Mouse (Mus musculus): ENCODE measurements around the gene Slc25a13. TPM values are rescaled to one million over a fixed set of nuclear protein-coding genes. Genes with fewer than 3 reads are reported as not detected.

Gene Slc25a13
- polyA plus RNA-seq, 1 experiment from 2014 or later: 55.2 TPM

DNA sequence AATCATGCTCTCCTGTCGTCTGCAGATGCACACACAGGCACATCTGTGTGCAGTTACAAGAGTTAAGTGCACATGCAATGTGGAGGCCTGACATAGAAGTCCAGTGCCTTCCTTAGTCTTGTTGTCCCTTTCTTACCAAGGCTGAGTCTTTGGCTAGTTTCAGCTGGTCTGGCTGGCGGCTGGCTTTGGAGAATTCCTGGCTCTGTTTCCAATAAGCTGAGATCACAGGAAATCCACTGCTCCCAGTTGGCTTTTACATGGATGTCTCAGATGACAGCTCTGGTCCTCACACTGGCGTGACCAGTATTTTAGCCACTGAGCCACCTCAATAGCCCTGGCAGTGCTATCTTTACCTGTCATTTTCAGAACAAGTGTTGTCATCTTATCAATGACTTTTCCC, 126.0 kb downstream of the Slc25a13 start:
- Histone ChIP-seq H3K36me3 (replicated peaks) (peaks cover 46% of the 10 kb centered on the region), H3K27ac (replicated peaks) (peak overlapping the region; percentile 26; the same call in 1 of the 2 replicates), H3K4me1 (peaks cover 6% of the 10 kb centered on the region), H3K9me3 (no peaks in the 10 kb centered on the region), H3K4me3 (no peak overlapping the region), H3K27me3 (replicated peaks; ENCODE audit: low read depth, poor library complexity, severe bottlenecking) (no peaks in the 10 kb centered on the region)
- 55% methylated on average over 3 of the region's 3 CpGs for whole genome bisulfite sequencing
- DNase-seq (ENCODE audit: low spot score): peak; percentile 25

DNA sequence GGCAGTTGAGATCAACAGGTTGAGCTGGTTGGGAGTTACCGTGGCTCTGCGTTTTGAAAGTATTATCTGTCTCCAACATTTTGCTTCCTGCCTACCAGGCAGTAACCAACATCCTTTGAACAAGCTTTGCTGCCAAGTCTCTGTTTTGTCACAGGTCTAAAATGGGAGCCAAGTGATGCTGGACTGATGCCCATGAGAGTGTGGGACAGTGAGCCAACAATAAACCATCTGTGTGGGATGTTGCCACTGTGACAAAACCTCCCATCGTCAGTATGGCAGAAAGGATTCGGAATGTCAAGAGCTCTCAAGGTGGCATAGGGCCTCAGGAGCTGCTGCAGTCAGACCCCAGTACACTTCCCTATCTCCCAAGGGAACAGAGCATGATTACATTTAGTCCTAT, 128.8 kb downstream of the Slc25a13 start:
- no peak overlapping the region for H3K27ac ChIP-seq (replicated peaks)
- H3K9me3 ChIP-seq: no peaks in the 10 kb centered on the region
- 91% methylated on average over 4 of the region's 4 CpGs for WGBS
- H3K27me3 ChIP-seq (replicated peaks; ENCODE audit: low read depth, poor library complexity, severe bottlenecking): no peaks in the 10 kb centered on the region
- peaks cover 42% of the 10 kb centered on the region for H3K36me3 ChIP-seq (replicated peaks)
- no peak for DNase-seq (ENCODE audit: low spot score)
- H3K4me1 ChIP-seq: peaks cover 6% of the 10 kb centered on the region
- H3K4me3 ChIP-seq: no peak overlapping the region

DNA sequence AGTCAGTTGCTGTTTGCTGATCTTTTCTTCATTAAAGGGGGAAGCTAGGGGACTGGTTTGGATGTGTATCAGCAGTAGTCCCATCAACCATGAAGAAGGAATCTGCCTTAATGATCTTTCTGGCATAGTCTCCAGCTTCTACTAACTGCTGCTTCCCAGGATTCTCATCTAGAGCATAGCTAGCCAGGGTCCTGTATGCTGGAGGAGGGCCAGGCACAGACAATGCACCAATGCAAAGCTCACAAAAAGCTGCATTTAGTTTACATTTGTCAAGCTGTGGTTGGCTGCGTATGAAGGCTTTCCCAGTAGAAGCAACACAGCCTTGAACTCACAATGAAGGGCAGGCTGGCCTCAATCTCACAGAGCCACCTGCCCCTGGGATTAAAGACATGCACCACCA, 136.5 kb downstream of the Slc25a13 start:
- no peak overlapping the region for H3K4me3 ChIP-seq
- 0 out of 2 replicates have a peak, but pooled peaks cover 5% of the 10 kb centered on the region for H3K9me3 ChIP-seq
- H3K36me3 ChIP-seq (replicated peaks): peaks cover 29% of the 10 kb centered on the region
- no peaks in the 10 kb centered on the region for H3K27me3 ChIP-seq (replicated peaks; ENCODE audit: low read depth, poor library complexity, severe bottlenecking)
- WGBS: 98% methylated on average over 1 of the region's 1 CpGs
- DNase-seq (ENCODE audit: low spot score): no peak
- no peak overlapping the region for H3K27ac ChIP-seq (replicated peaks)
- no peaks in the 10 kb centered on the region for H3K4me1 ChIP-seq

DNA sequence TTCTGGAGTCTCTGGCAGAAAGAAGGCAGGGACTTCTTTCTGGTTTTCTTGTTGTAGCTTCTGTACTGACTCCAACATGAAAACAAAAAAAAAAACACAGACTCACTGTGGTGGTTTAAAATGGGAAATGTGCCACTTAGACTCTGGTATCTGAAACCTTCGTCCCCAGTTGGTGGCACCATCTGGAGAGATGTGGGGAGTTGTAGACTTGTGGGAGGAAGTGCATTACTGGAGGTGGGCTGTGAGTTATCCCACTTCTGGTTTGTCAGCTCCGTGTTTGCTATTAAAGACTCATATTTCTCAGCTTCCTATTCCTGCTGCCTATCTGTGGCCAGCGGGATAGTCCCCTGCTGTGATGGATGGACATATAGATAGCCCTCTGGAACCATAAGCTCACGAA, 139.7 kb downstream of the Slc25a13 start:
- Histone ChIP-seq H3K36me3 (replicated peaks) (peaks cover 27% of the 10 kb centered on the region), H3K27ac (replicated peaks) (no peak overlapping the region), H3K9me3 (0 out of 2 replicates have a peak, but pooled peaks cover 5% of the 10 kb centered on the region), H3K4me3 (no peak overlapping the region), H3K27me3 (replicated peaks; ENCODE audit: low read depth, poor library complexity, severe bottlenecking) (no peaks in the 10 kb centered on the region), H3K4me1 (no peaks in the 10 kb centered on the region)
- WGBS: 85% methylated on average over 4 of the region's 4 CpGs
- DNase-seq (ENCODE audit: low spot score): no peak

DNA sequence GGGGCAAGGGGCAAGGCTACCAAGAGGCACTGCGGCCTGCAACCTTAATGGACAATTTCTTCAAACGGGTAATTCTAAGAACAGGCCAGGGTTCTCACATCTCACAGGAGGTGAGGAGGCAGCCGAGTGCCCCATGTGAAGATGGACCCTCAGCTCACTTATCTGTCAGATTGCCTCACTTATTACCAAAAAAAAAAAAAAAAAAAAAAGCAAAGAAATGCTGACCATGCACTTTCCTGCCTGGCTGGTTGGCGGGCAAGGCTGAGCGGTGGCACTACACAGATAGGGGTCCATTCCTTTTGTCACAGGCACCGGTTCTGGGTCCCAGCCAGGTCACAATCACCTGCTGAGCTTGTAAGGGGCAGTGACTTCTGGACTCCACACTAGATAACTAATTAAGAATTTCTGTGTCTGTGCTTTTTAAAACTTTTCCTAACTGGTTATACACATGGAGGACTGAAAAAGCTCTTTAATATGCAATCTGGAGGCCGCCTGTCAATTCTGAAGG, 141.0 kb downstream of the Slc25a13 start:
- no peak for DNase-seq (ENCODE audit: low spot score)
- H3K27ac ChIP-seq (replicated peaks): no peak overlapping the region
- H3K4me3 ChIP-seq: no peak overlapping the region
- no peaks in the 10 kb centered on the region for H3K27me3 ChIP-seq (replicated peaks; ENCODE audit: low read depth, poor library complexity, severe bottlenecking)
- peaks cover 27% of the 10 kb centered on the region for H3K36me3 ChIP-seq (replicated peaks)
- 91% methylated on average over 7 of the region's 7 CpGs for WGBS
- H3K4me1 ChIP-seq: 0 out of 2 replicates have a peak, but pooled peaks cover under 1% of the 10 kb centered on the region
- H3K9me3 ChIP-seq: 0 out of 2 replicates have a peak, but pooled peaks cover 5% of the 10 kb centered on the region

DNA sequence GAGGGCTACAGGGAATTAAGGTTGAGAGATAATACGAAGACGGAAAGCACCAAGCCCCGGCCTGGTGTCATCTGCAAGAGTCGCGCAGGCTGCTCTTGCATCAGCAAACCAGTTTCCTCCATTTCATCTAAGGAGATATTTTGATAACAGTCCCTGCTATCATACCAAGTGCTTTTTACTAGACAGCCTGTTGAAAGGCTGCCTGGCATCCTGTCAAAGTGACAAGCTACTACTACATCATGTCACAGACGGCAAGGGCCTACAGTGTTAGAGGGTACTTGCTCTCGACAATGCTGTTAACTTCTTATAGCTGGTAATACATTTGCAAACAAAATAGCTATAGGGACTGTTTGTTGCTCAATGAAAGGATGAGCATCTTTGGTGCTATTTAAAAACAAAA, 145.9 kb downstream of the Slc25a13 start:
- no peak for DNase-seq (ENCODE audit: low spot score)
- Histone ChIP-seq H3K9me3 (no peaks in the 10 kb centered on the region), H3K27me3 (replicated peaks; ENCODE audit: low read depth, poor library complexity, severe bottlenecking) (no peaks in the 10 kb centered on the region), H3K4me1 (peaks cover 12% of the 10 kb centered on the region), H3K4me3 (no peak overlapping the region), H3K27ac (replicated peaks) (no peak overlapping the region), H3K36me3 (replicated peaks) (peaks cover 11% of the 10 kb centered on the region)
- 82% methylated on average over 7 of the region's 7 CpGs for WGBS

DNA sequence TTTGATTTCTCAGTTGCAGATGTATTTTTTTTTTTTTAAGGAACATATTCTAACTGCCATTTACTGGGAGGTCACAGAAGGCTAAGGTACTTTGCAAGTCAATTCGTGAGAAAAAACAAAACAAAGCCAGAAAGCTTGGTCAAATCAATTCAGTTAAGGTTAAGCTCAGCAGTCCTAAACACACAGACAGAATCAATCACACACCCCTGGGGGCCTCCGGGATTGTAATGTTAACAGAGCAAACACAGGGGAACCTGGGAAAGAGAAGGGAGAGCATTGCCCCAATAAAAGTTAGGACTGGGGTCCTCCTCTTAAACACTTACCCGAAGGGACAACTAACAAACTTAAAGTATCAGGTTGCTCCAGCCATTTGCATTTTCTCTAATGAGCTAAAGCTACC, 147.0 kb downstream of the Slc25a13 start:
- WGBS: 13% methylated on average over 3 of the region's 3 CpGs
- Histone ChIP-seq H3K27me3 (replicated peaks; ENCODE audit: low read depth, poor library complexity, severe bottlenecking) (no peaks in the 10 kb centered on the region), H3K9me3 (no peaks in the 10 kb centered on the region), H3K4me3 (no peak overlapping the region), H3K4me1 (peaks cover 12% of the 10 kb centered on the region), H3K36me3 (replicated peaks) (peaks cover 17% of the 10 kb centered on the region), H3K27ac (replicated peaks) (no peak overlapping the region)
- DNase-seq (ENCODE audit: low spot score): no peak

DNA sequence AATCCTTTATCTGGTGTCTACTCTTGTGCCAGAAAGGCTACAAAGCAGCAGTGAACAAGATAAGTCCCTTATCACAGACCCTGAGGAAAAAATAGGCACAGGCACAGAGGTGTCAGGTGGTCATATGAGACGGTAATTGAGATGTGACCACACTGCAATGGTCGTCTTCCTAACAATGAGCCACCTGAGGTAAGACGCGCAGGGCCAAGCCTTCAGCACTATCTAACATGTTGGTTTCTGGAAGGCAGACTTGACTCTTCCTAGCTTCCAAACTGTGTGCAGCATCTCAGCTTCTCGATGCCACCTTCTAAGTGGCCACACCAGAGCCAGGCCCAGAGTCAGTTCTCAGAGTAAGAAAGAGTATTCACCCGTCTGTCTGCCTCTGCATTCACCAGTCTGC, 149.8 kb downstream of the Slc25a13 start:
- Histone ChIP-seq H3K27me3 (replicated peaks; ENCODE audit: low read depth, poor library complexity, severe bottlenecking) (no peaks in the 10 kb centered on the region), H3K27ac (replicated peaks) (no peak overlapping the region), H3K4me1 (peaks cover 12% of the 10 kb centered on the region), H3K9me3 (no peaks in the 10 kb centered on the region), H3K36me3 (replicated peaks) (peaks cover 12% of the 10 kb centered on the region), H3K4me3 (no peak overlapping the region)
- WGBS: 87% methylated on average over 6 of the region's 6 CpGs
- no peak for DNase-seq (ENCODE audit: low spot score)

DNA sequence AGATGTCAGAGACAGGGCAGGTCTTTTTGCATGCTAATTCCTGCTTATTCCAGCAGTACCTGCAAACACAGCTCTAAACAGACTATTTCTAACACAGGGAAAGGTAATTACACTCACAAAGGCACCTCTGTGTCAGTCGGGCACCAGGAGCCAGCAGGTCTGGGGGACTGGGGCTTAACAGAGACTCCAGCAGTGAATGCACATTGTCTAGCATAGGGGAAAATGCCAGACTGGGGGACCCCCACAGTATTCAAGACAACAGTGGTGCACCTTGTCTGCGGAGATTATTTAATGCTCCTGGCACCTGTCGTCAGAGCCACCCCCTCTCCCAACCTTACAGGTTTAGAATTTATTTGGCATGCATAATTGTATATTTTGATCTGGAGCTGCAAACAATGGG, 158.4 kb downstream of the Slc25a13 start:
- Histone ChIP-seq H3K27me3 (replicated peaks; ENCODE audit: low read depth, poor library complexity, severe bottlenecking) (no peaks in the 10 kb centered on the region), H3K27ac (replicated peaks) (no peak overlapping the region), H3K4me3 (no peak overlapping the region), H3K4me1 (peaks cover 19% of the 10 kb centered on the region), H3K36me3 (replicated peaks) (0 out of 2 replicates have a peak, but pooled peaks cover 2% of the 10 kb centered on the region), H3K9me3 (no peaks in the 10 kb centered on the region)
- DNase-seq (ENCODE audit: low spot score): no peak
- WGBS: 20% methylated on average over 3 of the region's 3 CpGs

DNA sequence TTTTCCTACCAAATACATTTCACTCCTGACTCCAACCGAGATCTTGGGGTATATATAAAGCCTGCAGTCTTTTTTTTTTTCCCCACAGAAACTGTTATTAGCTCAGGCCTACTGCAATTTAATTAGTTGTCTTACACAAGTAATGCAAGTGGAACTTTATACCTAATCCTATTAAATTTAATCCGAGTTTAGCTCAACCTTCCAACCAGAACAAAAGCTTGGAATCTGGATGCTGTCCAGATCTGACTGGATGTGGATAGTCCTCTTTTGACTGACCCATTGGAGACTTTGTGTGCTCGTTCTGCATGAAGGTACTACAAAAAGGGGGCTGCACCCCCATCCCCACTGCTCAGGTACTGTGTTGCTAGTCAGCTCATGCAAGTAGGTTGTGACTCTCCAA, 163.0 kb downstream of the Slc25a13 start:
- no peaks in the 10 kb centered on the region for H3K9me3 ChIP-seq
- H3K27ac ChIP-seq (replicated peaks): no peak overlapping the region
- H3K4me1 ChIP-seq: peaks cover 14% of the 10 kb centered on the region
- WGBS: 70% methylated on average over 3 of the region's 3 CpGs
- H3K4me3 ChIP-seq: no peak overlapping the region
- peaks cover 14% of the 10 kb centered on the region for H3K36me3 ChIP-seq (replicated peaks)
- DNase-seq (ENCODE audit: low spot score): no peak
- no peaks in the 10 kb centered on the region for H3K27me3 ChIP-seq (replicated peaks; ENCODE audit: low read depth, poor library complexity, severe bottlenecking)

DNA sequence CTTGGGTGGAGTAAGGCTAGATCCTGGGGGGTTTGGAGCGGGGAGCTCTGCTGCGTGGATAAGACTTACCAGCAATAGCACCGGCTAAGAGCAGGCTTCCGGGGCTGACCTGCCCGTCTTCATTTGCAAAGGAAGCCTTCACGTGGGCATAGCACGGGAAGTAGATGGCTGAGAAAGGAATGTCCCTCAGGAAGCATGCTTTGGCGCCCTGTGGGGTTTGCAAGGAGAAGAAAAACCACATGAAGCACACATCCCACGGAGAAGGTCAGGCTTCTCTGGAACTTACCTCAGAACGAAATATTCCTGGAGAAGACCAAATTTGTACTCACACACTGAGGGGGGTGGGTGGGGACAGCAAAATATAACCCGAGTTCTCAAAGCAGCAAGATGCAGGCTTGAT, 164.3 kb downstream of the Slc25a13 start:
- Histone ChIP-seq H3K36me3 (replicated peaks) (peaks cover 14% of the 10 kb centered on the region), H3K27ac (replicated peaks) (no peak overlapping the region), H3K4me3 (no peak overlapping the region), H3K4me1 (peaks cover 6% of the 10 kb centered on the region; the same call in 1 of the 2 replicates), H3K27me3 (replicated peaks; ENCODE audit: low read depth, poor library complexity, severe bottlenecking) (no peaks in the 10 kb centered on the region), H3K9me3 (no peaks in the 10 kb centered on the region)
- 56% methylated on average over 11 of the region's 11 CpGs for WGBS
- DNase-seq (ENCODE audit: low spot score): no peak

DNA sequence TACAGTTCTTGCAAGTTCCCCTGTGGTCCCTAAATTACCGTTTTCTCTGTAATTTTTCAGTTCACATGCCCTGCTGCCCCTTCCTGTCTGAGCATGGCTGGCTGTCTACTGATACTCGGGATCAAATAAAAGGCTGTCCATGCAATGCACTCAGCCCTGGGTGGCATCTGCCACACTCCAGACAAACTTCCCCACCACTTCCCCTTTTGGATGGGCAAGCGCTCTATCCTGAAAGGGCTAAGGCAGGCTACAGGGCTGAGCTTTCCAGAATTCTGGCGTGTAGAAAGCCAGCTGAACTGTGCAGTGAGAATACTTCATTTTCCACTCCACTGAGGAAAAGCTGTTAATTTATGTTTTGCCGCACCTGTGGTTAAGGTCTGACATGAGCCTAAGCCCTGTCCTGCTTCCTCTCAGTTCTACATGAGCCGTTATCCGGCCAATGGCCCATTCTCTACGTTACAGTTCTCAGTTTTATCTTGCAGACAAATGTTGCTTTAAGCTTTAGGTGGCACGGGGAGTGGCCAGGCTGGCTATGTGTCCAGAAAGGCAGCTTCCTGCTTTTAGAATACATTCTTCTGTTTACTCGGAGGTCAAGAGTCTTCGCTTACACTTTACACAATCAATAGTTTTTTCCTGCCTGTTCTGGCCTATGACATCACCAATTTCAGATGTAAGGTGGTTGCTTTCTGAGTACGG, 170.1 kb downstream of the Slc25a13 start:
- no peak overlapping the region for H3K27ac ChIP-seq (replicated peaks)
- WGBS: 77% methylated on average over 12 of the region's 12 CpGs
- no peak for DNase-seq (ENCODE audit: low spot score)
- H3K27me3 ChIP-seq (replicated peaks; ENCODE audit: low read depth, poor library complexity, severe bottlenecking): no peaks in the 10 kb centered on the region
- no peak overlapping the region for H3K4me3 ChIP-seq
- peaks cover 14% of the 10 kb centered on the region for H3K36me3 ChIP-seq (replicated peaks)
- H3K4me1 ChIP-seq: peaks cover 5% of the 10 kb centered on the region
- no peaks in the 10 kb centered on the region for H3K9me3 ChIP-seq
